ENCODE assay signal across 8 mouse cellular contexts in the genomic region with DNA sequence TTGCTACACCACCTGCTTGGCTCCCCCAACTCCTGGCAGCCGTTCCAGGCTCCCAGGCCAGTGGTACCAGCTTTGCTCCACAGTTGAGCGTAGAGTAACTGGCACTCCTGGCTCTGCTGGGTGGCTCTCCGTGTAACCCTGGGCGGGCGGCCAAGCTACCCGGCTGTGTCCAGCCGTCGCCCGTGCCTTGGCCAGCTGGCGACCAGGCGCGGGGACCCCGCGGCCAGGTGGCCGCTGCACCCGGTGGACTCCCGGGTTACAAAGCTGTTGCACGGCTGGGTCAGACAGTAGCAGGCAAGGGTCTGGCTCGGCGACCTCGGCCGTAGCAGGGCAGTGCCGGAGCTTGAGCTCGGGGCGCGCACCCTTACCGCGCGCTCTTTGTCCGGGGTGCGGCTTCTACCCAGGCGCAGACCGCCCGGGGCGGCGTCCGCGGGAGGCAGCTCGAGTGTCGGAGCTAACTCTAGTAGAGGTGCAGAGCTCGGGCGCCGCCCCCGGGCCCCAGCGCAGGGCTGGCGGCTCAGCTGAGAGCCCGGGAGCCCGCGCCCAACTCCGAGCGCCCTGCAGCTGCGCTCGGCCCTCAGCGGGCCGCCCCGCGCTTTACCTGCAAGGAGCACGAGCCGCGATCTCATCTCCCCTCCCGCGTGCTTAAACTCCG. TPM values are rescaled to one million over a fixed set of nuclear protein-coding genes. Genes with fewer than 3 reads are reported as not detected.
DNase-seq lines count a peak whose midpoint lies in the region; ATAC-seq and TF ChIP-seq lines count a peak whose summit lies in the region.

No protein-coding gene starts in this region.

- H3K4me2 ChIP-seq in hindbrain, embryonic 14.5 days (replicated peaks): peak overlapping the region; percentile 75

- H3K4me3 ChIP-seq in liver, adult 2 months (ENCODE audit: insufficient read depth, low read depth, low read length): peak overlapping the region; percentile 75
- H3K4me3 ChIP-seq in hindbrain, embryonic 14.5 days (replicated peaks; ENCODE audit: low read length): peak overlapping the region; percentile 86
- peak overlapping the region; percentile 19; the same call in 1 of the 2 replicates for H3K4me3 ChIP-seq in macrophage (ENCODE audit: inconsistent target)

- no peaks in the 10 kb centered on the region for H3K79me2 ChIP-seq in liver, adult 2 months (ENCODE audit: control insufficient read depth, insufficient read depth, low read length)
- no peaks in the 10 kb centered on the region for H3K79me2 ChIP-seq in macrophage (ENCODE audit: inconsistent target)

- under 1% methylated on average over 61 of the region's 63 CpGs for WGBS in liver, adult 2 months
- WGBS in hindbrain, embryonic 14.5 days: 1% methylated on average over 60 of the region's 63 CpGs
- WGBS in macrophage (ENCODE audit: missing documents): under 1% methylated on average over 63 of the region's 63 CpGs

- TF ChIP-seq POLR2A in liver, adult 2 months (IDR thresholded peaks at IDR 0.05; ENCODE audit: extremely low read depth, insufficient read depth, low read length): no peak

- peak overlapping the region; percentile 81 for H3K9ac ChIP-seq in liver, adult 2 months (ENCODE audit: low read depth, low read length)
- H3K9ac ChIP-seq in hindbrain, embryonic 14.5 days: peak overlapping the region; percentile 90

- TF ChIP-seq CTCF in liver, adult 2 months (IDR thresholded peaks at IDR 0.05; ENCODE audit: low read depth, low read length): no peak

- H3K36me3 ChIP-seq in liver, adult 2 months (ENCODE audit: control insufficient read depth, insufficient read depth, low read length): no peaks in the 10 kb centered on the region
- no peaks in the 10 kb centered on the region for H3K36me3 ChIP-seq in hindbrain, embryonic 14.5 days (replicated peaks; ENCODE audit: control insufficient read depth, insufficient read depth)
- H3K36me3 ChIP-seq in macrophage (ENCODE audit: inconsistent target): no peaks in the 10 kb centered on the region

- peak; percentile 55; the same call in 1 of the 2 replicates for ATAC-seq in hindbrain, embryonic 14.5 days (ENCODE audit: low FRiP score)

- H3K9me3 ChIP-seq in hindbrain, embryonic 14.5 days (ENCODE audit: control insufficient read depth, low read length): no peaks in the 10 kb centered on the region

- peak overlapping the region; percentile 81 for H3K27ac ChIP-seq in liver, adult 2 months (replicated peaks; ENCODE audit: insufficient read depth, low read depth, low read length)
- peak overlapping the region; percentile 95 for H3K27ac ChIP-seq in hindbrain, embryonic 14.5 days
- H3K27ac ChIP-seq in macrophage: no peak overlapping the region

- no peaks in the 10 kb centered on the region for H3K27me3 ChIP-seq in liver, adult 2 months (ENCODE audit: control insufficient read depth, insufficient read depth, low read length)
- H3K27me3 ChIP-seq in hindbrain, embryonic 14.5 days (ENCODE audit: control insufficient read depth, insufficient read depth, low read length): no peaks in the 10 kb centered on the region

- DNase-seq in liver, adult 2 months (ENCODE audit: extremely low read depth, low read depth, low spot score): peak; percentile 82
- DNase-seq in liver: no peak
- DNase-seq in cerebellum, postnatal 10 days: peak; percentile 97 to 98
- peak; percentile 76 for DNase-seq in gastrocnemius, adult 18-20 months (ENCODE audit: low spot score)
- peak; percentile 57 for DNase-seq in hindbrain, embryonic 14.5 days (ENCODE audit: low spot score)
- DNase-seq in left cerebral cortex, adult 11 months (ENCODE audit: low spot score): peak; percentile 42
- DNase-seq in right cerebral cortex, postnatal 10 days (ENCODE audit: low spot score in 2 of 2): peak; percentile 79 to 80

- peaks cover 8% of the 10 kb centered on the region for H3K4me1 ChIP-seq in liver, adult 2 months (ENCODE audit: control insufficient read depth, insufficient read depth, low read length)
- peaks cover 32% of the 10 kb centered on the region; the same call in 1 of the 2 replicates for H3K4me1 ChIP-seq in hindbrain, embryonic 14.5 days (replicated peaks; ENCODE audit: control insufficient read depth, insufficient read depth, low read length)

RNA-seq across cellular contexts. Expression of gene Tmtc4, which starts 1.1 kb away (rescaled TPM):
- 6.1 and 7.0 TPM in 2 replicates for total RNA-seq in liver, adult 2 months (2014; rRNA removed)
- 3.9 and 5.3 TPM in 2 replicates for polyA plus RNA-seq in liver, adult 2 months (2012; rRNA removed)
- total RNA-seq in gastrocnemius, adult 18-20 months (2021): 1 to 10 TPM; 2.3 to 3.3 TPM
- 66.5 and 69.0 TPM in 2 replicates for polyA plus RNA-seq in hindbrain, embryonic 14.5 days (2014; fragmentation: Nextera tagmentation; extraction: Ambion mirVana)
- 10 to 100 TPM in 11 of 26 experiments, 1 to 10 TPM in 10, under 1 TPM in 5; 0.40 to 18.8 (median 8.1) TPM for total RNA-seq in macrophage (2018; cell fraction: chromatin; rRNA removed)
- 1 to 10 TPM; 1.4 to 4.7 (median 2.6) TPM for total RNA-seq in macrophage (2018; cell fraction: cytosol; rRNA removed)
- 10 to 100 TPM in 1 of 26 experiments, 1 to 10 TPM in 25; 1.2 to 14.3 (median 4.4) TPM for total RNA-seq in macrophage (2018; cell fraction: nucleus; rRNA removed)
- 1.7 to 3.4 TPM (median 2.6 TPM) in 3 replicates for polyA plus RNA-seq in macrophage (2018)

Comparison
In these comparisons a context has a peak if more than half of its experiments do, and no peak if none do; other contexts are left out.
1. H3K4me3 ChIP-seq: peak in every context shown above with its lines; median percentile 86 in hindbrain, embryonic 14.5 days; 75 in liver, adult 2 months; 19 in macrophage.
2. RNA of gene Tmtc4, which starts 1.1 kb away (polyA plus RNA-seq): 66.5 to 69.0 TPM in hindbrain, embryonic 14.5 days; 3.9 to 5.3 TPM in liver, adult 2 months and 1.7 to 3.4 TPM in macrophage; every median in the first group is over 10 times any median in the second.